Mouse (Mus musculus) myocyte (in vitro differentiated cells): Measurements from ENCODE around the gene Naxe.

Experiments
- MAX ChIP-seq: IDR thresholded peaks from one replicate; pipeline ENCODE4 v1.6.1; 2011; ENCODE audit warnings: low read depth, mild to moderate bottlenecking, control low read depth
- MYOD1 ChIP-seq, 3 experiments: IDR thresholded peaks; one replicate each; pipeline ENCODE4 v1.6.1; 2011; ENCODE audit warnings: control low read depth in 2 of 3, low read depth in 2 of 3, mild to moderate bottlenecking in 2 of 3, moderate library complexity in 1 of 3; ENCODE audit not compliant: insufficient read length in 2 of 3, control insufficient read depth in 1 of 3
- POLR2A ChIP-seq: IDR thresholded peaks from one replicate; pipeline ENCODE4 v1.6.1; 2011; ENCODE audit warnings: low read depth, mild to moderate bottlenecking, control low read depth, moderate library complexity; ENCODE audit not compliant: insufficient read length

GRCm38 (mm10) chr3:88057902-88058696, at the start of gene Naxe:
- no peak for TF ChIP-seq MAX
- peak; percentile 93 for TF ChIP-seq POLR2A
- TF ChIP-seq MYOD1 (IDR thresholded peaks at IDR 0.05; ENCODE audit: control insufficient read depth in 1 of 3, insufficient read length in 2 of 3, low read depth in 2 of 3): no peak
